Mouse (Mus musculus): Measurements from ENCODE around the gene Ptdss2.

GRCm38 (mm10) chr7:141146043-141146595, 23.9 kb downstream of the Ptdss2 start:
- TF ChIP-seq CTCF (IDR thresholded peaks at IDR 0.05; ENCODE audit: low read depth) (no peak), EP300 (IDR thresholded peaks at IDR 0.05; ENCODE audit: low read depth) (no peak; the same call in 1 of the 2 replicates)
